Mouse (Mus musculus) kidney, adult 18-20 months (tissue): ENCODE data around the gene Chrdl2.

Experiments
- DNase-seq: peaks from one replicate; pipeline ENCODE4 v3.0.0; 2021

Gene Chrdl2

GRCm38 (mm10) chr7:100043096-100043495, 37.1 kb downstream of the Chrdl2 start:
- no peak for DNase-seq

- DNase-seq: no peak
These were observed 37.6 kb downstream of the Chrdl2 start for GRCm38 (mm10) chr7:100043605-100044031.

GRCm38 (mm10) chr7:100046486-100046885, 40.5 kb downstream of the Chrdl2 start:
- peak; percentile 17 for DNase-seq

DNA sequence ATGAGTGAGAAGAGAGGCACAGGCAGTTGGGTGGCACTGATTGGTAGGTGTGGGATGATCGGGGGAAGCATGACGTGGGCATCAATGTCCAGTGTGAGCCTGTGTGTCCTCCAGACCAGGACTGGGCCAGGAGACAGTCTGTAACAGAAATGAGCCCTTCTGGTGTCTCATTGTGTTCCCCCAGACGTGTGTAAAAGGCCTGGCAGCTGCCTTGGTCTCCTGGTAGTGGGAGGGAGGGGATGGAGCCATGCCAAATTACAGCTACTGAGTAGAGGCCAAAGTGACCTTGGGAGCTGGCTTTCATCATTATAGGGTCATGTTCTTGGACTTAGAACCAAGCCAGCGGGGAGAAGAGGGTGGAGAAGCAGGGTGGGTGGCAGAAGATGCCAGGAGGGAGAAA, 45.9 kb downstream of the Chrdl2 start:
- DNase-seq: peak; percentile 40

DNA sequence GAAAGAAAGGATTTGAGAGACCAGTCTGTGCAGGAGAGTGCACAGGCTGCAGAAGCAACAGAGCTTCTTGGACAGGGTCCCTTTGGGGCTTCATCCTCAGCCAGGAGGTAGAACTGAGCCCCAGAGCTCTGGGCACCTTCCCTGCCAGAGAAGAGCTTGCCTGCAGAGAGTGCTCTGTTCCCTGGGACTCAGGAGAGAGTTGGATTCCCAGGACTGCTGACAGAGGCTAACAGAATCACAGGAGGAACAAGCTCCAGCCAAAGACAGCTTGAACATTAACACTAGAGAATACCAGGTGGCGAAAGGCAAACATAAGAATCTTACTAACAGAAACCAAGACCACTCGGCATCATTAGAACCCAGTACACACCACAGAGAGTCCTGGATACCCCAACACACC, 47.0 kb downstream of the Chrdl2 start:
- peak; percentile 11 for DNase-seq

GRCm38 (mm10) chr7:100073959-100074358, 68.0 kb downstream of the Chrdl2 start:
- no peak for DNase-seq

DNA sequence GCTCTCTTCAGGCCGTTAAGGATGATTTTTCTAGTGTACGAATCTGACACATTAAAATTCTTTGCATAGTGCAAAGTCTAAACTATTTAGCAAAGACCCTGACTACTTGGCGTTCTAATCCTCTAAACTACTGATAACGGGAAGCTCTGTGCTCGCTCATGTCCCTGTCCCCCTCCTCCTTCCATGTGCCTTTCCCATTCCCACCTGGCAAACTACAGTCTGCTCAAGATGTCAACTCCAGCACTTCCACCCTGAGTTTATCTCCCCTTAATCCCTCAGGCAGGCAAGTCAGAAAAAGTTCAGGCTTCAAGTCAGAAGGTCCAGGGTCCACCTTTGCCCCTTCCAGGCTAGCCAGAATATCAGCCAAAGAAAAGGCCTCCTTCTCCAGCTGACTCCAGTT, 70.3 kb downstream of the Chrdl2 start:
- DNase-seq: no peak

DNA sequence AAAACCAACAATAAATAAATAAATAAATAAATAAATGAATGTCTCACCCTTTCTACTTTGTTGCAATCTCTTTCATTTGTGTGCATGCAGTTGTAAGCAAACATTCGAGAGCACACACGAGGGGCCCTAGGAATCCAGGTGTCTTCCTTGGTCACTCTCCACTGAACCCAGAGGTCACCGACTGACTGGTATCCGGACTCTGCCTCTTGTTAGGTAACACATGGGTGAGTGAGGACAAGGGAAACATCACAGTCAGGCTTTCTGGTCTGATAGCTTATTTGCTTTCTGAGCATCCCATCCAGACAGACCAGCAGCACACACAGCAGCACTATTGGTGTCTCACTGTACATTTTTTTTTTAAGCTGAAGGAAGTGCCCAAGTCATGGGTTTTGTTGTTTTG, 71.1 kb downstream of the Chrdl2 start:
- DNase-seq: peak; percentile 31

GRCm38 (mm10) chr7:100080087-100080781, 74.3 kb downstream of the Chrdl2 start:
- DNase-seq: no peak

GRCm38 (mm10) chr7:100082836-100083235, 76.9 kb downstream of the Chrdl2 start:
- no peak for DNase-seq

DNA sequence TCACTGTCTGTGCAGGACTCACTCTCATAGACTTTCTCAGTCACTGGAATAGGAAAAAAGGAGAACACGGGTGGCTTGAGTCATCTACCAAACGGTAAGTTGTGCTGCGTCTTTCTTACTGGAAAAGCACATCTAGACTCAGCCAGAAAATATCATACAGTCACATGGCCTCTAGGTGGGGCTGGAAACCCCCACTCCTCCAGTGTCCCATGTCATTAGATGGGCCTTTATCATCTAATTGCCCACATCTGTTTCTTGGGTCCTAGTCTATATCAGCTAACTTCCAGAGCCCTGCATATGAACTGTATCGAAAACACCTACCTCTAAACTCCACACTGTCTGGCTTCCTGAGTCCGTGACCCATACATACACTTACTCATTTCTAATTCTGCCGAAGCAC, 77.8 kb downstream of the Chrdl2 start:
- no peak for DNase-seq
